Mouse (Mus musculus) stomach, adult 2 months (tissue): ENCODE data around the gene Dnajb14. TPM values are rescaled to one million over a fixed set of nuclear protein-coding genes. Genes with fewer than 3 reads are reported as not detected.

ENCODE experiments used
- polyA plus RNA-seq: library from polyadenylated mRNA; depleted of rRNA; stranded (reverse); fragments of >200 nt; gene quantifications from 2 replicates; pipeline ENCODE4 v1.2.3, GENCODE M21; 2012; rRNA removed

Gene Dnajb14
- polyA plus RNA-seq: 1.0 and 1.2 TPM in 2 replicates

GRCm38 (mm10) chr3:137867437-137868093 lies at the start of gene Dnajb14:
Dnajb14 (plus strand) TSS chr3:137867675.

GRCm38 (mm10) chr3:137864124-137864987 lies 3.1 kb upstream of the Dnajb14 start, which contains the start of gene H2afz:
H2afz (plus strand) TSS chr3:137864487.

DNA sequence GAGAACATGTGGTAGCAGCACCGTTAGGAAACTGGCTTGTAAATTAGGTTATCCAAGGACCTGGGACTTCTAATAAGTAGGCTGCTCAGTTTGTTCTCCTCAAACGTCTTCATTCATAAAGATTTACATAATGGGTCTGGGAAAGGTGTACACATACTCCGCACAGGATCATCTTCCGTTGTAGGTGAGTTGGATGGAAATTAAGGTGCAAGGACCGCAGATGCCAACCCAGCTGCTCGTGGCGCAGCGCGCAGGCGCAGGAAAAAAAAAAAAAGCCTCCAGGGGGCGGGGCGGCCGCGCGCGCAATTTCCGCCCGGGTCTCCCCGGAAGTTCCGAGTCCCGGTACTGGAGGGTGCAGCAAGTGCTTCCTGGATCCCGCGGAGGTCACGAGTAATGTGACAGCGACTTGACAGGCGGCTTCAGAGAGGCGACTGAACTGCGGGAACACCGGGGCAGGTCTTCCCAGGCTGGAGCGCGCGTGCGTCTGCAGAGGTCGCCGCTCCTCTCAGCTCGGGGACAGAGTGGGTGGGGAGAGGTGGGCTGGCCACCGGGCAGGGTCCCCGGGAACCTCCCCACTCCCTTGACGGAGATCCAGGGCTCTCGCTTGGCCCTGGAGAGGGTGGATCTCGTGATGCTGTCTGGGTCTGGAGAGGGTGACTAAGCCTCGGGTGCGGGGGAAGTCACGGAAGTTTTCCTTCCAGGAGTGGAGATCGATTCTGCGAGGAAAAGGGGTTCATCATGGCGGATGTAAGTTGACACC lies 50.9 kb downstream of the Dnajb14 start, which contains the start of gene Lamtor3:
Gene Lamtor3, plus strand, starts transcription at position 335 of the 760 bp plus-strand sequence.

Other genes starting within 250 kb of the Dnajb14 start
- gene Ddit4l, start 246.1 kb upstream of the Dnajb14 start, polyA plus RNA-seq: 0.74 and 0.97 TPM in 2 replicates
- not detected in 2 replicates for gene Gm21962, start 196.2 kb upstream of the Dnajb14 start, polyA plus RNA-seq
- 116 and 172 TPM in 2 replicates for gene H2afz, start 3.2 kb upstream of the Dnajb14 start, polyA plus RNA-seq
- 6.4 and 7.1 TPM in 2 replicates for gene Lamtor3, start 50.8 kb downstream of the Dnajb14 start, polyA plus RNA-seq
- 2.4 and 3.7 TPM in 2 replicates for gene Dapp1, start 113.9 kb downstream of the Dnajb14 start, polyA plus RNA-seq
- gene 1110002E22Rik, start 197.4 kb downstream of the Dnajb14 start, polyA plus RNA-seq: 0.30 and 0.47 TPM in 2 replicates
- gene Gm5105, start 199.7 kb downstream of the Dnajb14 start, polyA plus RNA-seq: not detected in 2 replicates